Mouse (Mus musculus): ENCODE measurements at regions not wholly inside any gene's neighbourhood (a gene's known extent, or its start where the extent isn't known, plus 50 kb on each side); places are given as distances from the start of the nearest gene placed in this dataset.

DNA sequence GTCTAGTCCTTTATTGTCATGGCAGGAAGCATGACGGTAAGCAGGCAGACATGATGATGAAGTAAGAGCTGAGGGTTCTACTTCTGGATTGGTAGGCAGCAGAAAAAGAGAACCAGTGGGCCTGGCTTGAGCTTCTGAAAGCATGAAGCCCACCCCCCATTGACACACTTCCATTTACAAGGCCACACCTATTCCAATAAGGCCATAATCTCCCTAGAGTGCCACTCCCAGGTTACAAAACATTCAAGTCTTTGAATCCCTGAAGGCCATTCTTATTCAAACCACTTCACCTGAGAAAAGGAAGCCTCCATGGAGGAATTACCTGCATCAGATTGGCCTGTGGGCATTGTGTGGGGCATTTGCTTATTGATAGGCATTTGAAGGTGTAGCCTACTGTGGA, 92.2 kb upstream of the Paqr3 start:
- 85% methylated on average over 1 of the region's 1 CpGs for WGBS
- H3K4me1 ChIP-seq (ENCODE audit: control insufficient read depth, insufficient read depth, low read length) = no peaks in the 10 kb centered on the region
- H3K27ac ChIP-seq (replicated peaks; ENCODE audit: low read depth, low read length) = no peak overlapping the region
- no peak overlapping the region for H3K4me3 ChIP-seq (replicated peaks; ENCODE audit: low read length)
- H3K4me2 ChIP-seq (replicated peaks; ENCODE audit: low read depth, low read length, severe bottlenecking) = no peak overlapping the region
- no peak for TF ChIP-seq POLR2A (IDR thresholded peaks at IDR 0.05; ENCODE audit: borderline replicate concordance, extremely low read depth, insufficient read depth, insufficient read length)
- DNase-seq (ENCODE audit: low spot score) = no peak
- H3K9me3 ChIP-seq (ENCODE audit: control insufficient read depth, low read length) = no peaks in the 10 kb centered on the region
- ATAC-seq (ENCODE audit: low FRiP score, low read depth) = no peak
- no peaks in the 10 kb centered on the region for H3K27me3 ChIP-seq (ENCODE audit: control insufficient read depth, insufficient read depth, low read length)
- H3K9ac ChIP-seq (ENCODE audit: low read depth, low read length, severe bottlenecking) = no peak overlapping the region
- H3K36me3 ChIP-seq (ENCODE audit: control insufficient read depth, insufficient read depth, low read length) = no peaks in the 10 kb centered on the region

- no peaks in the 10 kb centered on the region for H3K4me1 ChIP-seq (ENCODE audit: control insufficient read depth, insufficient read depth, low read length)
- H3K27me3 ChIP-seq (ENCODE audit: control insufficient read depth, insufficient read depth, low read length) = no peaks in the 10 kb centered on the region
- no peak for ATAC-seq (ENCODE audit: low FRiP score, low read depth)
- no peak overlapping the region for H3K4me3 ChIP-seq (replicated peaks; ENCODE audit: low read length)
- no peak for DNase-seq (ENCODE audit: low spot score)
- H3K9ac ChIP-seq (ENCODE audit: low read depth, low read length, severe bottlenecking) = no peak overlapping the region
- no peak for TF ChIP-seq POLR2A (IDR thresholded peaks at IDR 0.05; ENCODE audit: borderline replicate concordance, extremely low read depth, insufficient read depth, insufficient read length)
- 63% methylated on average over 3 of the region's 3 CpGs for WGBS
- H3K36me3 ChIP-seq (ENCODE audit: control insufficient read depth, insufficient read depth, low read length) = no peaks in the 10 kb centered on the region
- no peaks in the 10 kb centered on the region for H3K9me3 ChIP-seq (ENCODE audit: control insufficient read depth, low read length)
- no peak overlapping the region for H3K27ac ChIP-seq (replicated peaks; ENCODE audit: low read depth, low read length)
- H3K4me2 ChIP-seq (replicated peaks; ENCODE audit: low read depth, low read length, severe bottlenecking) = no peak overlapping the region
Observed at GRCm38 (mm10) chr5:97202557-97202956, 91.2 kb upstream of the Paqr3 start.

DNA sequence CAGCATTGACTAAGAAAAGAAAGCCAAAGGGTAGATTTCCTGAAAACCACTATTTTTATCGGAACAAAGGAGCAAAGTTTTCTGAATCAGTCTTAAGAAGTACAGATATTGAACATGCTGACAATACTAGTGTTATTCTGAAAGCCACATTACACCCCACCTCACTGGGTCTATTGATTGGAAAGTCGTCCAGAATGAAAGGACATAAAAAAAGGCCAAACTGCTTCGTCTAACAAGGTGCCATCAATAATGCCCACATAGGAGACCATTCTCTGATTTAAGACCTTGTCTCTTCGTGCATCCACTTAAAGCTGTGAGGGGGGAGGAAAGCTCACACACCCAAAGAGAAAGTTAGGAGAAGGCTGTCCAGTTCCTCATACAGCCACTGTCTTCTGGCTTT, 89.3 kb upstream of the Paqr3 start:
- no peak for ATAC-seq (ENCODE audit: low FRiP score, low read depth)
- TF ChIP-seq POLR2A (IDR thresholded peaks at IDR 0.05; ENCODE audit: borderline replicate concordance, extremely low read depth, insufficient read depth, insufficient read length) = no peak
- no peaks in the 10 kb centered on the region for H3K9me3 ChIP-seq (ENCODE audit: control insufficient read depth, low read length)

DNA sequence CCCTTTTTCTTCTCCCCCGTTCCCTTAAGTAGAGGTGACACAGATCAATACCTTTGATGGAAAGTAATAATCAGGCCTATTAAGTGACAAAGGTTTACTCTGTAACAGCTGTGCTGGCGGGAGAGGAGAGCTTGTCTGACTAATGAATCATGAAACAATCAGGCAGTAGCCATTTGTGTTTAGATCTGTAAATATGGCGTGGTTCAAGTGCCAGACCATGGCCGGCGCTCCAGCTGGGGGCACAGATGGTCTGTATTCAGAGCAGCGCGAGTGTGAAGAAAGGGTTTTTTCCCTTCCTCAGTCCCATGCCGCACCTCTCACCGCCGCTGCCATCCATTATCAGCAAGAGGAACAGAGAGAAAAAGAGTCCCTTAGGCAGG, 83.9 kb upstream of the Paqr3 start:
- Histone ChIP-seq H3K27ac (replicated peaks; ENCODE audit: low read depth, low read length) (no peak overlapping the region), H3K36me3 (ENCODE audit: control insufficient read depth, insufficient read depth, low read length) (no peaks in the 10 kb centered on the region), H3K9ac (ENCODE audit: low read depth, low read length, severe bottlenecking) (no peak overlapping the region), H3K4me3 (replicated peaks; ENCODE audit: low read length) (no peak overlapping the region), H3K4me2 (replicated peaks; ENCODE audit: low read depth, low read length, severe bottlenecking) (no peak overlapping the region), H3K4me1 (ENCODE audit: control insufficient read depth, insufficient read depth, low read length) (peaks cover 18% of the 10 kb centered on the region), H3K9me3 (ENCODE audit: control insufficient read depth, low read length) (no peaks in the 10 kb centered on the region), H3K27me3 (ENCODE audit: control insufficient read depth, insufficient read depth, low read length) (no peaks in the 10 kb centered on the region)
- TF ChIP-seq POLR2A (IDR thresholded peaks at IDR 0.05; ENCODE audit: borderline replicate concordance, extremely low read depth, insufficient read depth, insufficient read length) = no peak
- WGBS = 60% methylated on average over 10 of the region's 10 CpGs
- DNase-seq (ENCODE audit: low spot score) (no peak), ATAC-seq (ENCODE audit: low FRiP score, low read depth) (no peak)

More for the DNA sequence above, 89.3 kb upstream of the Paqr3 start:
- no peak overlapping the region for H3K9ac ChIP-seq (ENCODE audit: low read depth, low read length, severe bottlenecking)
- no peak overlapping the region for H3K4me3 ChIP-seq (replicated peaks; ENCODE audit: low read length)
- H3K4me2 ChIP-seq (replicated peaks; ENCODE audit: low read depth, low read length, severe bottlenecking) = no peak overlapping the region
- WGBS = 73% methylated on average over 4 of the region's 4 CpGs
- DNase-seq (ENCODE audit: low spot score) = no peak
- no peaks in the 10 kb centered on the region for H3K36me3 ChIP-seq (ENCODE audit: control insufficient read depth, insufficient read depth, low read length)
- H3K27me3 ChIP-seq (ENCODE audit: control insufficient read depth, insufficient read depth, low read length) = no peaks in the 10 kb centered on the region
- H3K4me1 ChIP-seq (ENCODE audit: control insufficient read depth, insufficient read depth, low read length) = no peaks in the 10 kb centered on the region
- H3K27ac ChIP-seq (replicated peaks; ENCODE audit: low read depth, low read length) = no peak overlapping the region

DNA sequence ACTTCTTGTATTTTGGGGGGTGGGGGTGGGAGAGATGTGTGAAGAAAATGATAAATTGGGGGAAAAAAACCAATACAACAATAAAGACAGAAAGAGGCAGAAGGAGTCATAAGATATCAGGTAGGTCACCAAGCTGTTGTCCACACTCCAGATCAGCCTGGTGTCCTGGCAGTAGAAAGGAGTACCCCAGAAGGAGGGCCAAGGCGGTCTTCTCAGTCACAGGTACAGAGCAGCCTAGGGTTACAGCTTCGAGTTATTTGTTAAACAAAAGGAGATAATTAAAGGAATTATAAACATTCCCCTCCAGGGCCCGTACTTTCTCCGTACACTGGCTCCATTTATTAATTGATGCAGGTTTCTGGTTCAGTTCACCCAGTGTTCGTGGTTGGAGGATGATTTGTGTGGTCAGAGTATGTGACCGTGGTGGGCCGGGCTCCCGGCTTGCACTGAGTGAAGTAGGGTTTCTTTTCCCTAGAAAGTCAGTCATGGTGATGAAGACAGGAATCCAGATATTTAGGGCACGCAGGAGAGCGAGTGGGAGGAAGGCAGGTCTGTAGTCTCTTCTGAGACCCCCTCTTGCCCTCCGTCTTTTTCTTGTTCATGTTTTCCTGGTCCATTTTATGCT, 83.4 kb upstream of the Paqr3 start:
- 68% methylated on average over 11 of the region's 11 CpGs for WGBS
- Histone ChIP-seq H3K36me3 (ENCODE audit: control insufficient read depth, insufficient read depth, low read length) (no peaks in the 10 kb centered on the region), H3K9me3 (ENCODE audit: control insufficient read depth, low read length) (no peaks in the 10 kb centered on the region), H3K9ac (ENCODE audit: low read depth, low read length, severe bottlenecking) (no peak overlapping the region), H3K4me2 (replicated peaks; ENCODE audit: low read depth, low read length, severe bottlenecking) (no peak overlapping the region), H3K4me3 (replicated peaks; ENCODE audit: low read length) (no peak overlapping the region), H3K27ac (replicated peaks; ENCODE audit: low read depth, low read length) (no peak overlapping the region), H3K27me3 (ENCODE audit: control insufficient read depth, insufficient read depth, low read length) (no peaks in the 10 kb centered on the region), H3K4me1 (ENCODE audit: control insufficient read depth, insufficient read depth, low read length) (peaks cover 18% of the 10 kb centered on the region)
- no peak for ATAC-seq (ENCODE audit: low FRiP score, low read depth)
- no peak for TF ChIP-seq POLR2A (IDR thresholded peaks at IDR 0.05; ENCODE audit: borderline replicate concordance, extremely low read depth, insufficient read depth, insufficient read length)
- no peak for DNase-seq (ENCODE audit: low spot score)

DNA sequence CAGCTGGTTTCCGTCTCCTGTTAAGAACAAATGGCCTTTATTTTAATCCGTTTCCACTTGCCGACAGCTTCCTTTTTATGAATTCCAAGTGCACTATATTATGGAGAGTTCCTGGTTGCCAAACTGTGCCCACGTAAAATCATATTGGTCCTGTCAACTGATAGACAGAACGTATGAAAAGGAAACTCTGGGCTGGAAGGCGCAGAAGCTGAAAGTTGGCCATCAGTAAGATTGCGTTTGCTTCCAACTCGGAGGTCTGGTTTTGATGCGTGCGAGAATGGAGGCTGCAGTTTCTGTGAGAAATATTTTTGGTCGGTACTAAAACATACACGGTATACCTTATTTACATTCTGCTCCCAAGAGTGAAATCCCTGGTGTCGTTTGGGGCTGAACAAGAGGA, 81.3 kb upstream of the Paqr3 start:
- Histone ChIP-seq H3K4me1 (ENCODE audit: control insufficient read depth, insufficient read depth, low read length) (peaks cover 18% of the 10 kb centered on the region), H3K9ac (ENCODE audit: low read depth, low read length, severe bottlenecking) (no peak overlapping the region), H3K4me2 (replicated peaks; ENCODE audit: low read depth, low read length, severe bottlenecking) (no peak overlapping the region), H3K9me3 (ENCODE audit: control insufficient read depth, low read length) (no peaks in the 10 kb centered on the region), H3K27me3 (ENCODE audit: control insufficient read depth, insufficient read depth, low read length) (no peaks in the 10 kb centered on the region), H3K4me3 (replicated peaks; ENCODE audit: low read length) (no peak overlapping the region), H3K36me3 (ENCODE audit: control insufficient read depth, insufficient read depth, low read length) (no peaks in the 10 kb centered on the region), H3K27ac (replicated peaks; ENCODE audit: low read depth, low read length) (no peak overlapping the region)
- no peak for TF ChIP-seq POLR2A (IDR thresholded peaks at IDR 0.05; ENCODE audit: borderline replicate concordance, extremely low read depth, insufficient read depth, insufficient read length)
- WGBS = 47% methylated on average over 13 of the region's 13 CpGs
- no peak for DNase-seq (ENCODE audit: low spot score)
- no peak for ATAC-seq (ENCODE audit: low FRiP score, low read depth)
